Mouse (Mus musculus) cerebellum, adult 11 months (tissue): ENCODE results near the gene Gm17455.
A peak's percentile ranks its signal among the peaks of the same experiment; 100 is the strongest.

ENCODE experiments used
- DNase-seq: peaks from one replicate; pipeline ENCODE4 v3.0.0; 2022

Gene Gm17455

GRCm38 (mm10) chr10:60399449-60399848, at the start of gene Gm17455:
TSS of gene Gm17455 (plus strand) at chr10:60399726.
- DNase-seq = no peak

GRCm38 (mm10) chr10:60350077-60350804, 49.3 kb upstream of the Gm17455 start:
- no peak for DNase-seq

GRCm38 (mm10) chr10:60350805-60351167, 48.7 kb upstream of the Gm17455 start:
- DNase-seq = no peak

GRCm38 (mm10) chr10:60351248-60351647, 48.3 kb upstream of the Gm17455 start:
- no peak for DNase-seq

DNA sequence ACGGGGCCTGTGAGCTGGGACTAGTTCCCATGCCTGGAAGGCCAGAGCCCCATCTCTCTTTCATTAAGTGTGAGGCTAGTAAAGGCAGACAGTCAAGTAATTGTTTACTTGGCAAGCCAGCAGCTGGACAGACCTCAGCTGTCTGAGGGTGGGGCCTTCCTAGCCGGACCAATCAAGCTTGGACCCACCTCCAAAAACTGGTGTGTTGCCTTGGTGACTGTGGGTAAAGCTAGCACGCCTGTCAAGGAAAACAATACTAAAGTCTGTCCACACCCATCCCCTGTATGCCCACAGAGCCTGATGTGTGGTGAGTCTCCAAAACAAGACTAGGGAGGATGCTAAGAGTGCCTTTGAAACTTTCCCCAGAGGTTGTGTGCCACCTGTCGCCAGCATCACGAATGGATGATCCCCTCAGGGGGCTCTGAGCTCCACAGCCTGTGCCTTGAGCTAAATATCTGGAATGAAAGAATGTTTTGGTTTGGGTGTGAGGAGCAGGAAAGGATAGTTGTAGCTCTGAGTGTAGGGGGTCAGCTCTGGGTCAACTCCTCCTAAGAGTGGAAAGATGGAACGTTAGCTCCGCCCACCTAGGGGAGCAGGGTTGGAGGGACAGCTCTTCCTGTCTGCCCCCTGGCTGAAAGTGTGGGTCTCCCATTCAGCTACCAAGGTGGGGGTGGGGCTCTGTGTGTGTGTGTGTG, 47.6 kb upstream of the Gm17455 start:
- DNase-seq = no peak

DNA sequence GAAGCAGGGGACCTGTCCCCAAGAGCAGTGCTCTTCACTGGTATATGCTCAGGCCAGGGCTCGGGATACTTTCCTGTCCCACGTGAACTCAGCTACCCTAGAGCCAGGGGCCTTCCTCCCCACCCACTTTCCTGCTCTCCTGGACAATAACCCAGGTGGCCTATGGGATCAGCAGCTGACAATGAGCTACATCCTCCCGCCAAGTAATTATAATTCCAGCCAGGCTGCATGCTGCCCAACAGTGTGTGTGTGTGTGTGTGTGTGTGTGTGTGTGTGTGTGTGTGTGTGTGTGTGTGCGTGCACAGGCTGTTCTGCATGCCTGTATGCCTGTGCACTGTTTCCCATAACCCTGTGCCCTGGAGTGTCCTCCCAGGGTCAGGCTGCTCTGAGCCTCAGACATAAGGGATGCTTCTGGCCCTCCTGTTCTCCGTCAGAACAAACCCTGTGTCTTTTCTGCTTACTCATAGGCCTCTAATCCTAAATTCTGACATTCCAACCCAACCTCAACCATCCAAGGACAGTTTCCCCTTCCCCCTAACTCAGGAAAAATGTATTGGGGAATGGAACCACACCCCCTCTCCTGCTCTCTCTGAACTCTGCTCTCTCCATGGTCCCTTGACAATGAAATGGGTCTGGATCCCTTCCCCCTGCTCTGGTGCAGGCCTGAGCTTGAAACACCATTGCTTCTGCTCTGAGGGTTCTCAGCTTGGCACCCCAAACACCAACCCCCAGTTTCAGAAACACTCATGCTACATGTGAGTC, 46.1 kb upstream of the Gm17455 start:
- DNase-seq = no peak

GRCm38 (mm10) chr10:60354003-60354325, 45.6 kb upstream of the Gm17455 start:
- no peak for DNase-seq

DNA sequence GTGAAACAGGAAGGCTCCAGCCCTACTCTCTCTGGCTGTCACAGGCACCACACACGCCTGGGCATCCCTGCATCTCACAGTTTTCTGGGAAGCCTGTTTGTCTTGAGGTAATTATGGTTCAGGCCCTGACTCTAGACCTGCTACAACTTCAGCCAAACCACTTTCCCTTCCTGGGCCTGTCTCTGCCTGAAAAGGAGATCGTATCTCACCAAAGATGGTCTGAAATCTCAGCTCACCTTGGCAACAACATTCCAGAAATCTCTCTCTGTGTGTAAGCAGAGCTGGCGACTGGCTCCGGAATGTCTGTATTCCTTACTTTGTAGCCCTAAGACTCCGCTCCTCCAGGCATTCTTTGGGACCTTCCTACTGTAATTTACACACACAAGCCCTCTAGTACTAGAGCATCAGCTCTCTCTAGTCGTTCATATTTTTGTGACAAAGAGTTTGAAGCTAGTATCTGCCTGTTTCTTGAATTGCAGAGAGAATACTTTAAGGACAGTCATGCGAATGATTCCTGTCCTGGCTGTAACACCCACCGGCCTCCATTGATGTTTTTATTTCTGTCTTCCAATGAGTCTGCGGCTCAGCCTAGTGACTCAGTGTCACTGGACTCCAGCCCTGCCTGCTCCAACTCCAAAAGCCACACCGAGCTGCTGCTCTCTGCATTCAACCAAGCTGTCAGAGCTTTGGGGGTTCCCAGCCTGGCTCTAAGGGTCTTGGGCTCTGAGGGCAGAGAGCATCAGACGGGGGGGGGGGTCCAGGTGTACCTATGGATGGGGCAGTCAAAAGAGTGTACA, 44.4 kb upstream of the Gm17455 start:
- DNase-seq = no peak

DNA sequence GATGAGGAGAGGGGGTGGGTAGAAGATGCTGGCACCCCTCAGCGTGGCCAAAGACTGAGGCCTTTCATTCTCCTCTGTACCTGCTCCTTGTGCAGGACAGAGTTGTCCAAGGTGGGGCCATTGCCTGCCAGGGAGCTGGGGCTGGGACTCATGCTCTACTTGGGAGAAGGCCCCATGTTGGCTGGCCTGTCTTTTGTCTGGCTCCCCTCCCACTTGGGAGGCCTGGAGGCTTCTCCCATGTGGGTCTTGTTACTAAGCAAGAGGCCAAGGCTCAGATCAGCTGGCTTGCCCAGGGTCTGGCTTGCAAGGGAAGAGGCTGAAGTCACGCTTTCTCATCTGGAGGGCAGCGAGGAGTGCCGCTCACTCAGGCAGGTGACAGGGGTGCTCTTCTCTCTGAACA, 42.1 kb upstream of the Gm17455 start:
- DNase-seq = no peak

DNA sequence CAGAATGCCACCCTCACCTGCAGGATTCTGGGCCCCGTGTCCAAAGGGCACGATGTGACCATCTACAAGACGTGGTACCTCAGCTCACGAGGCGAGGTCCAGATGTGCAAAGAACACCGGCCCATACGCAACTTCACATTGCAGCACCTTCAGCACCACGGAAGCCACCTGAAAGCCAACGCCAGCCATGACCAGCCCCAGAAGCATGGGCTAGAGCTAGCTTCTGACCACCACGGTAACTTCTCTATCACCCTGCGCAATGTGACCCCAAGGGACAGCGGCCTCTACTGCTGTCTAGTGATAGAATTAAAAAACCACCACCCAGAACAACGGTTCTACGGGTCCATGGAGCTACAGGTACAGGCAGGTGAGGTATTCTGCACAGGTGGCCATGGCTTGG, 41.6 kb upstream of the Gm17455 start:
- DNase-seq = no peak

- no peak for DNase-seq
These were observed 40.8 kb upstream of the Gm17455 start for GRCm38 (mm10) chr10:60358776-60359175.

GRCm38 (mm10) chr10:60361615-60362309, 37.8 kb upstream of the Gm17455 start:
- no peak for DNase-seq

DNA sequence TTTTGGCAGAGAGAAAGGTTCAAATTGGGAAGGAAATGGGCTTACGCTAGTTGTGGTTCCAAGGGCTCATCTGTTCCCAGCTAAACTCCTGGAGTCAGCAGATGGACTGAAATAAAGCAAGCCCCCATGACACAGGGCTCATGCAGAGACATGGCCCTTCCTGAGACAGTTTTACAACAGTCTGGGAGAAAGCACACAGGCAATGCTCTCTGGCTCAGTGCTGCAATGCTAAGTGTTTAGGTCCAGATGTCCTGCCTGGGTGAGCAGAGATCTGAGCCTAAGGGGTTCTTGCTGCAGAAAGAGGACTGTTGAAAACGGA, 37.3 kb upstream of the Gm17455 start:
- DNase-seq = no peak

GRCm38 (mm10) chr10:60363426-60363825, 36.1 kb upstream of the Gm17455 start:
- no peak for DNase-seq

DNA sequence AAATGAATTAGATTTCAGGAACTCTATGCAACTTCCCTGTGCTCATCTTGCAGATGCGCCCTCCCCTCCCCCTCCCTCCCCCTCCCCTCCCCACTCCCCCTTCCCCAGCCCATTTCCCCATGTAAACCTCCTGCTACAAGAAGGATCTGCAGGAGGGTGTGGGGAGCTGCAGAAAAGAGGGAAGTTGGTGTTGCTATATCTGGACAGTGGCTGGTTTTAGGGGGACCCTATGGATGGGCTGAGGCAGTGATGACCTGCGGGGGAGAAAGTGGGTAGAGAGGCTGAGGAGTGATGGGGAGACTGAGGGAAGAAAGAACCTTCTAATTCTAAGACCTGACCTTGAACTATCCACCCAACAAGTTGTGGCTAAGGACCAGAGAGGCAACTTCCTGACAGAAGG, 32.4 kb upstream of the Gm17455 start:
- DNase-seq = no peak

DNA sequence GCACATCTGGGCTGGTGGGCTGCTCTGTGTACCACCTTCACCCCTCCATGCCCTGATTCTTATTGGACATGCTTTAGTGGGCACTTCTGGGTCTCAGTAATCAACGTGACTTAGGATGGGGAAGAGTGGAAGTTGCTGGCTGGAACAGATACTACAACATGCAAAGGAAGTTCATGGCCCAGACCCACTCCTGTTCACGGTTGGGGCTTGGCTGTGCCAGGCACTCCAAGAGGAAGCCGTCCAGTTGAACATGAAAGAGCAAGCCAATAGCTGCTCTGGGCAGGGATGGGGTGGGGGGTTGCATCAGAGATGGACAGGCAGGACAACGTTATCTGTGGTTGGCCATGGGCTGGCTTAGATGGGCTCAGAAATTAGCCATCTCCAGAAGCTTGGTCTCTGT, 31.6 kb upstream of the Gm17455 start:
- no peak for DNase-seq

GRCm38 (mm10) chr10:60369405-60369804, 30.1 kb upstream of the Gm17455 start:
- DNase-seq = no peak

GRCm38 (mm10) chr10:60370098-60370497, 29.4 kb upstream of the Gm17455 start:
- peak; percentile 9 for DNase-seq

DNA sequence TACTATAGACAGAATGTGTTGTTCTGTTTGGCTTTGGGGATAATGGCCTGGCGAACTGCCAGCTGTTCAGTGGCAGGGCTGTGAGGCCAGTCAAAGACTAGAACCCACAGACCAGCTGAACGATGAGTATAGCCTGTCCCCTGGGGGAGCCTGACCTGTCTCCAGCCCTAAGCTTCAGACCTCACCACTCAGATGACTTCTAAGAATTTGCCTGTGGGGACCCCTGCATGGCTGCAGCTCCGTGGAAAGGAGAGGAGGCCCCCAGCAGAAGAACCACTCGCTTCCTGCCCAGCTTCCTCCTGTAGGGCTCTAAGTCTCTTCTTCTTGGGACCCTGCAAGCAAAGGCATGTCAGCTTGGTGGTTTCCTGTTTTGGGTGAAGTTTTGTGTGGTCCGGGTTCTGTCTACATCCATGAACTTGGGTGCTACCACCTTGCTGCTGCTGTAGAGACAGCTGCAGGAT, 28.9 kb upstream of the Gm17455 start:
- no peak for DNase-seq

GRCm38 (mm10) chr10:60371596-60372386, 27.7 kb upstream of the Gm17455 start:
- DNase-seq = no peak

DNA sequence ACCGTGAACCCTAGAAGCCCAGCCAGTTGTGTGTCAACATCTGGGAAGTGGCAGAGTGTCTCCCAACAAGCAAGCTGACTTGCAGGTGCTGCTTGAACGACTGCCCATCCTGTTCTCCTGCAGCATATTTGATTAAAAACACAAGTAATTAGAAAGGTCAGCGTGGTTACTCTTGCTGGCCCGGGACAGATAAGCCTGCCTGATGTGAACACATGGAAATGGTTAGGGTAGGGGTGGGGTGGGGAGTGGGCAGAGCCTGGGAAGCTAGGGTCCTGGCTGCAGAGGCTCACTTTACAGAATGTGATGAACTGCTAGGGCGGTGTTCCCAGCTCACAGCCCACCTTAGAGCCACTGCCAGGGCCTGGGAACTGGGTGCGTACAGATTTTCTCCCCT, 26.0 kb upstream of the Gm17455 start:
- DNase-seq = no peak
